Mouse (Mus musculus): Measurements from ENCODE around the gene Cic. TPM values are rescaled to one million over a fixed set of nuclear protein-coding genes. Genes with fewer than 3 reads are reported as not detected.

Cic gene
- polyA plus RNA-seq (2016; fragmentation: Nextera tagmentation; extraction: Ambion mirVana), result 34.9 and 38.7 TPM in 2 replicates

GRCm38 (mm10) chr7:25267301-25267750, at the start of gene Cic:
TSS of gene Cic (plus strand) at chr7:25267704.
- Histone ChIP-seq H3K4me1 (replicated peaks) (peaks cover 25% of the 10 kb centered on the region), H3K4me3 (replicated peaks) (peak within 1 kb of the TSS; percentile 72), H3K4me2 (peak within 1 kb of the TSS; percentile 81), H3K27me3 (no peaks in the 10 kb centered on the region), H3K27ac (peak within 1 kb of the TSS; percentile 88), H3K9me3 (no peaks in the 10 kb centered on the region), H3K36me3 (peaks cover 17% of the 10 kb centered on the region), H3K9ac (replicated peaks) (peak within 1 kb of the TSS; percentile 68)
- peak; percentile 83 for ATAC-seq (ENCODE audit: insufficient number of reproducible peaks, insufficient read depth, low FRiP score, low TSS enrichment, low read depth)
- under 1% methylated on average over 29 of the region's 29 CpGs for WGBS

- H3K36me3 ChIP-seq, result peaks cover 30% of the 10 kb centered on the region
- peak; percentile 6 for ATAC-seq (ENCODE audit: insufficient number of reproducible peaks, insufficient read depth, low FRiP score, low TSS enrichment, low read depth)
Measured at GRCm38 (mm10) chr7:25218705-25219415, 48.6 kb upstream of the Cic start.

DNA sequence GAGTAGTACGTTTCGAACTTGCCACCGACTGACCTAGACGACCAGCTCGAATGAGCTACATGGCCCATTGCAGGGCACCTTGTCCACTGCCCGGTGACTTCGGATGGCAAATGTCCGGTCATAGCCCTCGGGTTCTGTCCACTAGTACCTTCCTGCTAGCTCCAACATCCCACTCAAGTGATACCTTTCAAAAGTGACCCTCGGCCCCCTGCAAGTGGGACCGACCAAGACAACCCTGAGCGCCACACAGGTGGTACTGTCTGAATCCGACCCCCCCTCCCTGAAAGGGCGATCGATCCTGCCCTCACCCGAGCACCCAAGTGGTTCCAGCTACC, 48.1 kb upstream of the Cic start:
- ATAC-seq (ENCODE audit: insufficient number of reproducible peaks, insufficient read depth, low FRiP score, low TSS enrichment, low read depth), result peak; percentile 9
- H3K36me3 ChIP-seq, result peaks cover 33% of the 10 kb centered on the region
- peaks cover 27% of the 10 kb centered on the region for H3K4me1 ChIP-seq (replicated peaks)
- H3K27me3 ChIP-seq, result no peaks in the 10 kb centered on the region
- H3K27ac ChIP-seq, result peak overlapping the region; percentile 82
- WGBS, result under 1% methylated on average over 16 of the region's 16 CpGs
- H3K9me3 ChIP-seq, result no peaks in the 10 kb centered on the region
- peak overlapping the region; percentile 71 for H3K4me3 ChIP-seq (replicated peaks)
- peak overlapping the region; percentile 71 for H3K9ac ChIP-seq (replicated peaks)
- H3K4me2 ChIP-seq, result peak overlapping the region; percentile 92

More at GRCm38 (mm10) chr7:25218705-25219415, 48.6 kb upstream of the Cic start:
- peaks cover 27% of the 10 kb centered on the region for H3K4me1 ChIP-seq (replicated peaks)
- no peaks in the 10 kb centered on the region for H3K27me3 ChIP-seq
- peak overlapping the region; percentile 92 for H3K4me2 ChIP-seq
- no peaks in the 10 kb centered on the region for H3K9me3 ChIP-seq
- WGBS, result under 1% methylated on average over 53 of the region's 53 CpGs
- H3K27ac ChIP-seq, result peak overlapping the region; percentile 82
- H3K4me3 ChIP-seq (replicated peaks), result peak overlapping the region; percentile 71
- peak overlapping the region; percentile 71 for H3K9ac ChIP-seq (replicated peaks)

GRCm38 (mm10) chr7:25219756-25220456, 47.6 kb upstream of the Cic start:
- WGBS, result 3% methylated on average over 31 of the region's 31 CpGs
- Histone ChIP-seq H3K27ac (peak overlapping the region; percentile 82), H3K9ac (replicated peaks) (peak overlapping the region; percentile 71; the same call in 1 of the 2 replicates), H3K4me2 (peak overlapping the region; percentile 92), H3K4me3 (replicated peaks) (peak overlapping the region; percentile 71), H3K4me1 (replicated peaks) (peaks cover 27% of the 10 kb centered on the region), H3K36me3 (peaks cover 35% of the 10 kb centered on the region), H3K27me3 (no peaks in the 10 kb centered on the region), H3K9me3 (no peaks in the 10 kb centered on the region)
- ATAC-seq (ENCODE audit: insufficient number of reproducible peaks, insufficient read depth, low FRiP score, low TSS enrichment, low read depth), result peak; percentile 61

DNA sequence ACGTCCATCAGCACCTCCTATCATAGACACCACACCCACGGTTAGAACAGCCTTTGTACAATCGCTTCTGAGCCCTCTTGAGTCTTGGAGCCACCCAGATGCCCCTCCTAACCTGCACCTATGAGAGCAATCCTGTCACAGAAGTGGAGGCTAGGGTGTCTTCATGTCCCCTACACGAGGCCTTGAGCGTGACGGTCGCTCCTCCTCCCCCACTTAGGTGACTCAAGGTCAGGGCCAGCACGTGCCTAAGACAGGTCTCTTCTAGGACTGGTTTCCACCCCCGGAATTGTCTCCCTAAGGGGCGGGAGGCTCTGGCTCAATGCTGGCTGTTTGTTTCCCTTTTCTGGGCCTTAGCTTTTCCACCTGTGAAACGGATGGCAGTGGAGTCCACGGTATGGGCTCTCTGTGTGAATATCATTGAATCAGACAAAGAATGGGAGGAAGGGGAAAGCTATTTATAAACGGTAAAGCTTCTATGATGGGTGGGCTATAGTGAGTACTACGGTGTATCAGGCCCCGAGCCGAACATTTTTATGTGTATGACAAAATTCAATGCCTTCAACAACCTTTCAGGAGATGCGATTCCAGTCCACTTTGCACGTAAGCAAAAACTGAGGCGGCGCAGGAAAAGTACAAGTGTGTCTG, 46.9 kb upstream of the Cic start, which contains the start of gene Dedd2:
Gene Dedd2 (minus strand): TSS at position 159 of the 645 bp plus-strand sequence.
- H3K4me1 ChIP-seq (replicated peaks), result peaks cover 27% of the 10 kb centered on the region
- 11% methylated on average over 20 of the region's 20 CpGs for WGBS
- peak within 1 kb of the TSS; percentile 84 for H3K27ac ChIP-seq
- no peak for ATAC-seq (ENCODE audit: insufficient number of reproducible peaks, insufficient read depth, low FRiP score, low TSS enrichment, low read depth)
- peak within 1 kb of the TSS; percentile 92 for H3K4me2 ChIP-seq
- peak within 1 kb of the TSS; percentile 71 for H3K4me3 ChIP-seq (replicated peaks)
- no peaks in the 10 kb centered on the region for H3K27me3 ChIP-seq
- H3K9ac ChIP-seq (replicated peaks), result peak within 1 kb of the TSS; percentile 71
- H3K36me3 ChIP-seq, result peaks cover 40% of the 10 kb centered on the region
- no peaks in the 10 kb centered on the region for H3K9me3 ChIP-seq

DNA sequence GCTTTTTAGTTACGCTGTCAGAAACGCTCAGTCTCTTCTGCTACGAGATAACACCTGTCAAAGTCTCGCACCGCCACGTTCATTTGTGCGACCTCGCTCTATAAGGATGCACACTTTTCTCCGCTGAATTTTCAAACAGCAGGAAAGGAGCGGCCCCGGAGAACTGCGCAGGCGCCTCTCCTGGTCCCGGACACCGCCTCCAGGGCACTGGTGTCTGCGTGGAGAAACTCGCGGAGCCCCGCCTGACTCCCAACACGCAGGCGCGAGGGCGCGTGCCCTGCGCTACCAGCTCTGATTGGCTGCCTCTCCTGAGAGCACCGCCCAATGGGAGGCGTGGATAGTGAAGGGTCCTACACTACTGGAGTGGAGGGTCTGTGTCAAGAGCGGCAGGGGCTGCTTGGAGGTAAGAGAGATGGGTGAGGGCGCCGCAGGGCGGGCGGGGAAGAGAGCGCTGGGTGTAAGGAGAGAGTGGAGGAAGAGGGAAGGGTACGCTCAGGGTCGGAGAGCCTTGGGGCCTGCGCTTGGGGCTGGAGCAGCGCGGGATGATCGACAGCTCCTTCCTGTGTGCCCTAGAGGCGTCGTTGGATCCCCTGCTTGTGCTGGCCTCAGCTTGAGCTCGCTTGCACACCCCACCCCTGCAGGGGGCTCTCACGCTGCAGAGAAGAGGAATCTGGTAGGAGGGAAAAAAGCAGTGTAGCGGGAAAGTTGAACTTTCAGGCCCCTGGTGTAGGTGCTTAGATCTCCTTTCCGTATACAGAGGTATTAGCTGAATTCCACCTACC, 46.2 kb upstream of the Cic start, which contains the start of gene Zfp526:
Gene Zfp526 (plus strand): TSS at position 324 of the 782 bp plus-strand sequence.
- peaks cover 44% of the 10 kb centered on the region for H3K36me3 ChIP-seq
- H3K9ac ChIP-seq (replicated peaks), result peak within 1 kb of the TSS; percentile 71
- H3K4me2 ChIP-seq, result peak within 1 kb of the TSS; percentile 92
- H3K27ac ChIP-seq, result peak within 1 kb of the TSS; percentile 84
- no peaks in the 10 kb centered on the region for H3K9me3 ChIP-seq
- no peaks in the 10 kb centered on the region for H3K27me3 ChIP-seq
- peak; percentile 96 for ATAC-seq (ENCODE audit: insufficient number of reproducible peaks, insufficient read depth, low FRiP score, low TSS enrichment, low read depth)
- peaks cover 27% of the 10 kb centered on the region for H3K4me1 ChIP-seq (replicated peaks)
- peak within 1 kb of the TSS; percentile 71 for H3K4me3 ChIP-seq (replicated peaks)
- under 1% methylated on average over 45 of the region's 45 CpGs for WGBS

- ATAC-seq (ENCODE audit: insufficient number of reproducible peaks, insufficient read depth, low FRiP score, low TSS enrichment, low read depth), result no peak
- peak overlapping the region; percentile 71 for H3K4me3 ChIP-seq (replicated peaks)
- peaks cover 50% of the 10 kb centered on the region for H3K36me3 ChIP-seq
- peak overlapping the region; percentile 71; the same call in 1 of the 2 replicates for H3K9ac ChIP-seq (replicated peaks)
- H3K4me1 ChIP-seq (replicated peaks), result peaks cover 27% of the 10 kb centered on the region
- 88% methylated on average over 10 of the region's 10 CpGs for WGBS
- no peak overlapping the region for H3K27ac ChIP-seq
- H3K4me2 ChIP-seq, result peak overlapping the region; percentile 92
- no peaks in the 10 kb centered on the region for H3K9me3 ChIP-seq
- no peaks in the 10 kb centered on the region for H3K27me3 ChIP-seq
Measured at GRCm38 (mm10) chr7:25222275-25222967, 45.1 kb upstream of the Cic start.

DNA sequence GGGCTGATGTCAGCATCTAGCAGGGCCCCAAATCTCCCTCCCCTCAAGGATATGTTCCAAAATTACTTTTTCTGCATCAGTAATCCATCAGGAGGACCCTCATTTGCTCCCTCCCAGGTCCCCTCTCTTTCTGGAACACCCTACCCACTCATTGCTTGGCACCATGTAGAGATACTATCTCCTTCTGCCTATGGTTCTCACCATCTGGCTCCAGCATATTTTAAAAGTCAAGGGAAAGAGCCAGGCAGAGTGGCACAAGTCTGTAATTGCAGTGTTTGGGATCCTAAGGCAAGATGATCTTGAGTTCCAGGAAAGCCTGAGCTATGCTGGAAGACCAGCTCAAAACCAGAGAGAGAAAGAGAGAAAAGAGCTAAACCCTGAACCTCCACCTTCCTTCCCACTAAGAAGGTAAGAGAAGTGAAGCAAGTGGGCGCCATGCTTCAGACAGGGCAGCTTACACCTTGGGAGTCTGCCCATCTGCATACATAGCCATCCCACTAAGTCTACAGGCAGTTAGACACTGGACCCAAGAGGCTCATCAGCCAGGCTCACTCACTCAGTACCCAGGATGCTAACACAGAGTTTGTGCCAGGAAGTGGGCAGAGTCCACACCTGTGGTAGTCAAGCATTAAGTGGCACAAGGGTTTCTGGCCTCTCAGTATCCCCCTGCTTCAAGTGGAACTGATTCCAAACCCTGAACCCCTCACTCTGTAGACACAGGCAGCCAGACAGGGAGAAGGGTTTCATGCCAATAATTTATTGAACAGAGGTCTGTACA, 39.8 kb upstream of the Cic start:
- Histone ChIP-seq H3K36me3 (peaks cover 99% of the 10 kb centered on the region), H3K9ac (replicated peaks) (no peak overlapping the region), H3K9me3 (no peaks in the 10 kb centered on the region), H3K27me3 (no peaks in the 10 kb centered on the region), H3K4me1 (replicated peaks) (no peaks in the 10 kb centered on the region), H3K27ac (no peak overlapping the region), H3K4me3 (replicated peaks) (no peak overlapping the region), H3K4me2 (no peak overlapping the region)
- no peak for ATAC-seq (ENCODE audit: insufficient number of reproducible peaks, insufficient read depth, low FRiP score, low TSS enrichment, low read depth)
- 84% methylated on average over 1 of the region's 1 CpGs for WGBS

- H3K4me2 ChIP-seq, result no peak overlapping the region
- no peak for ATAC-seq (ENCODE audit: insufficient number of reproducible peaks, insufficient read depth, low FRiP score, low TSS enrichment, low read depth)
- 88% methylated on average over 9 of the region's 9 CpGs for WGBS
- no peaks in the 10 kb centered on the region for H3K27me3 ChIP-seq
- H3K9ac ChIP-seq (replicated peaks), result no peak overlapping the region
- H3K36me3 ChIP-seq, result peaks cover 100% of the 10 kb centered on the region
- no peaks in the 10 kb centered on the region for H3K9me3 ChIP-seq
- no peak overlapping the region for H3K4me3 ChIP-seq (replicated peaks)
- H3K4me1 ChIP-seq (replicated peaks), result peaks cover 11% of the 10 kb centered on the region
- no peak overlapping the region for H3K27ac ChIP-seq
Measured at GRCm38 (mm10) chr7:25230690-25231285, 36.7 kb upstream of the Cic start.
